Mouse (Mus musculus) hindbrain, embryonic 15.5 days (tissue): ENCODE data around the gene Abhd12b. TPM values are rescaled to one million over a fixed set of nuclear protein-coding genes. Genes with fewer than 3 reads are reported as not detected.

Experiments
- ATAC-seq: fragments of 200-750 bp; cut with Nextera tagmentation; 2 replicates; pipeline ENCODE4 v1.8.0; 2017; ENCODE audit warnings: low read depth, moderate number of reproducible peaks, moderate TSS enrichment; ENCODE audit not compliant: low FRiP score
- H3K27ac ChIP-seq: fragments of 300-500 bp; sonication (generic); replicated peaks from 2 replicates; pipeline ENCODE4 v1.5.1; 2015; ENCODE audit warnings: mild to moderate bottlenecking, inconsistent platforms
- H3K27me3 ChIP-seq: fragments of 300-500 bp; sonication (generic); 2 replicates; pipeline ENCODE4 v1.6.1; 2015; ENCODE audit warnings: control low read depth, inconsistent platforms
- H3K36me3 ChIP-seq: fragments of 300-500 bp; sonication (generic); 2 replicates; pipeline ENCODE4 v1.6.1; 2015; ENCODE audit warnings: control low read depth, inconsistent platforms
- H3K4me1 ChIP-seq: fragments of 300-500 bp; sonication (generic); replicated peaks from 2 replicates; pipeline ENCODE4 v1.6.1; 2015; ENCODE audit warnings: control low read depth, inconsistent platforms
- H3K4me2 ChIP-seq: fragments of 300-500 bp; sonication (generic); 2 replicates; pipeline ENCODE4 v1.6.1; 2015; ENCODE audit warnings: moderate library complexity, mild to moderate bottlenecking, inconsistent platforms
- H3K4me3 ChIP-seq: fragments of 300-500 bp; sonication (generic); 2 replicates; pipeline ENCODE4 v1.5.1; 2015; ENCODE audit warnings: mild to moderate bottlenecking, inconsistent platforms
- H3K9ac ChIP-seq: fragments of 300-500 bp; sonication (generic); 2 replicates; pipeline ENCODE4 v1.6.1; 2015; ENCODE audit warnings: inconsistent platforms
- H3K9me3 ChIP-seq: fragments of 300-500 bp; sonication (generic); 2 replicates; pipeline ENCODE4 v1.6.1; 2016; ENCODE audit warnings: control low read depth, inconsistent platforms
- whole genome bisulfite sequencing: fragments of 180-500 bp; shearing (Covaris S2); methylation state at CpG from one replicate; pipeline ENCODE4 v1.1.7; 2015; 5-methylcytosine and 5-hydroxymethylcytosine counted together
- polyA plus RNA-seq: library from polyadenylated mRNA; unstranded; fragments of >200 nt; fragmentation: Nextera tagmentation; extraction: Ambion mirVana; gene quantifications from 2 replicates; pipeline ENCODE4 v1.2.1, GENCODE M21; 2015

Abhd12b gene
- polyA plus RNA-seq, 1 experiment from 2014 or later: not detected

DNA sequence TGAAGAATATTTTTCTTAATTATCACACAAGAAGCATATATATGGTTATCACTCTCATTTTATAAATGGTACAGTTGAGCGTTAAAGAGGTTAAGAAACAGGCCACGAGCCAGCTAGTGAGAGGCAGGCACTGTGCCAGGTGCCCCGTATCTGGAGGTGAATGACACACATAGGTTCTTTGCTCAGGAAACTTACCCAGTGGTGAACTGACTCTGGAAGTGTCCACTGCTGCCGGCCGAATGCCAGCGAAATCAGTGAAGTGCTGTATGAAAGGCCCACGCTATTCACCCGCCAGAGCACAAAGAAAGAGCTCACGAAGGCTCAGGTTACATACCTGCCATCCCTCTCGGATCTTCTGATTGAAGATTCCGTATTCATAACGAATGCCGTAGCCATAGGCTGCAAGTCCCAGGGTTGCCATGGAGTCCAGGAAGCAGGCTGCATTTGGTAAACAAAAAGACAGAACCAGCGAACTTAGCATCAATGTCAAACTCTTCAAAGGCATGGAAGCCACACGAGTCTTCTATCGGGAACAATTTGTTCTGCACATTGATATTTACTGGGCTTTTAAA is 62.4 kb downstream of the Abhd12b start:
- Histone ChIP-seq H3K36me3 (no peaks in the 10 kb centered on the region), H3K27me3 (no peaks in the 10 kb centered on the region), H3K4me1 (no peaks in the 10 kb centered on the region), H3K27ac (no peak overlapping the region), H3K4me3 (no peak overlapping the region), H3K9me3 (no peaks in the 10 kb centered on the region), H3K9ac (no peak overlapping the region), H3K4me2 (no peak overlapping the region)
- 39% methylated on average over 16 of the region's 16 CpGs for WGBS
- no peak for ATAC-seq

DNA sequence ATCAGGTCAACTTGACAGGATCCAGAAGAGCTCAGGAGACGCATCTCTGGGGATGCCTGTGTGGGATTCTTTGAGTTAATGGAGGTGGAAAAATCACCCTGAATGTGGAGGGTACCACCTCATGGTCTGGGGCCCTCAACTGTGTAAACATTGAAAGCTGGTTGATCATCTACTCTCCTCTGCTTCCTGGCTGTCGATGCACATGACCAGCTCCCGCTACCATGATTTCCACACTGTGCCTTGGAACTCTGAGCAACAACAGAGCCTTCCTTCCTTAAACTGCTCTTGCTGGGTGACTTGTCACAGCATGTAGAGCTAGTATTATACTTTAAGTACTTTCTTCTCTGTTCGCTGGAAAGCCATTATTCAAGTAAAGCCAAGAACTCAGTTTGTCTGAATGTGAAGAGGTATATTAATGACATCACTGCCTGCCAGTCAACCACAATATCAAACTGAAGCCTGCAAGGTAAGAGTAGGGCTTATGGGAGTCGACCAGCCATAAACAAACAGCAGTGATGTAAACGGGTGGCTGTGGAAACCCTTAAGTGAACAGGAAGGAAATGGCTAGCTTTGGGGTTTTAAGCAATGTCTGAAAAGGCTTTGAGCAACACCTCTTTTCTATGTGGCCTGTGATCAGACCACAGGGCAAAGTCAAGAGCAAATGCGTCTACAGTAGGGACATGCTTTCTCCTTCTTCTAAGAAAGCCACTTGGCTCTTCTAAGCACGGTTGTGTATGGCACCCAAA is 65.0 kb downstream of the Abhd12b start:
- no peak overlapping the region for H3K9ac ChIP-seq

GRCm38 (mm10) chr12:70221425-70221824 is 67.5 kb downstream of the Abhd12b start:
- no peak for ATAC-seq
- WGBS: 72% methylated on average over 5 of the region's 5 CpGs

More for the DNA sequence above, 65.0 kb downstream of the Abhd12b start:
- no peaks in the 10 kb centered on the region for H3K27me3 ChIP-seq
- H3K4me3 ChIP-seq: no peak overlapping the region
- no peak for ATAC-seq
- no peak overlapping the region for H3K27ac ChIP-seq
- no peaks in the 10 kb centered on the region for H3K9me3 ChIP-seq
- 92% methylated on average over 8 of the region's 8 CpGs for WGBS
- H3K4me1 ChIP-seq: no peaks in the 10 kb centered on the region
- H3K4me2 ChIP-seq: no peak overlapping the region
- H3K36me3 ChIP-seq: no peaks in the 10 kb centered on the region

DNA sequence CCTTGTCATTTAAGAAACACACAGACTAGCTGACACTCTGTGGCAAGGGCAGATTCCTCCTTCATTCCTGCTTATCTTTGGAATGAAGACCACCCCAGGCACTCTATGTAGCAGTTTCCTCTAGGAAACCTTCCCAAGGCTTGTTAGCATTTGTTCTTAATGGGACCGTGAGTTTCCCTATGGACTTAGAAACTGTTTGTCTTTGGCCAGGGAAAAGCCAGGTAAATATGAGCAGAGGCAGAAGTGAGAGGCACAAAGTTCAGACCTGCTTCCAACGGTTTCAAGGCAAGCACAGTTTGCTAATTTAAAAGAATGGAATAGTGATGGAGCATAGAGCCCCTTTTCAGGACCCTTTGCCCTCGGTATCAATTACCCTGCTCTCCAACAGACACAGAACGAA is 69.4 kb downstream of the Abhd12b start:
- ATAC-seq: no peak
- 61% methylated on average over 4 of the region's 4 CpGs for WGBS

More at GRCm38 (mm10) chr12:70221425-70221824, 67.5 kb downstream of the Abhd12b start:
- H3K4me3 ChIP-seq: no peak overlapping the region
- H3K36me3 ChIP-seq: no peaks in the 10 kb centered on the region
- no peak overlapping the region for H3K4me2 ChIP-seq
- H3K27ac ChIP-seq: no peak overlapping the region
- 0 out of 2 replicates have a peak, but pooled peaks cover 6% of the 10 kb centered on the region for H3K27me3 ChIP-seq
- H3K4me1 ChIP-seq: peaks cover 2% of the 10 kb centered on the region; the same call in 1 of the 2 replicates
- no peak overlapping the region for H3K9ac ChIP-seq
- H3K9me3 ChIP-seq: no peaks in the 10 kb centered on the region

DNA sequence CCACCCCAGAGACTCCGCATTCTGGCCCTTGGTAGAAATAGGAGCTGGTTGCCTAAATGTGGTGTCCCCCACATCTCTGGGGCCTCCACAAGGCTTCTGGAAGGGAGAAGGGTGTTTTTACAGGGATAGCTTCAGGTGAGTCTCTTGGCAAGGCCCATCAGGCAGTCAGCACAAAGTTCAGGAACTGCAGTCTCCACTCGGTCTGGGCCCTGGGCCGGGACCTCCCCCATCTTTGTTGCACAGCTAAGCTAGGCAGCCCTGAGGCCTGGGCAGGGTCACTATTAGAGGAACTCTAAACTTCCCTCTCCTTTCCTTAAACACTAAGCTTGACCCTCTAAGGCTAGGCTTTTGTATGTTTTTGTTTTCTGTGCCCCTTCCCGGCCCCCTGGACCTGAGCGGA is 72.7 kb downstream of the Abhd12b start:
- no peaks in the 10 kb centered on the region for H3K9me3 ChIP-seq
- no peaks in the 10 kb centered on the region for H3K36me3 ChIP-seq
- H3K27ac ChIP-seq: no peak overlapping the region
- 0 out of 2 replicates have a peak, but pooled peaks cover 11% of the 10 kb centered on the region for H3K27me3 ChIP-seq
- WGBS: 37% methylated on average over 5 of the region's 5 CpGs
- H3K4me1 ChIP-seq: peaks cover 17% of the 10 kb centered on the region
- peak overlapping the region; percentile 48 for H3K4me3 ChIP-seq
- H3K4me2 ChIP-seq: peak overlapping the region; percentile 95
- no peak for ATAC-seq
- H3K9ac ChIP-seq: peak overlapping the region; percentile 49

More for the DNA sequence above, 69.4 kb downstream of the Abhd12b start:
- no peak overlapping the region for H3K4me2 ChIP-seq
- no peak overlapping the region for H3K27ac ChIP-seq
- no peaks in the 10 kb centered on the region for H3K9me3 ChIP-seq
- no peak overlapping the region for H3K4me3 ChIP-seq
- H3K4me1 ChIP-seq: peaks cover 16% of the 10 kb centered on the region
- 0 out of 2 replicates have a peak, but pooled peaks cover 11% of the 10 kb centered on the region for H3K27me3 ChIP-seq
- no peak overlapping the region for H3K9ac ChIP-seq
- no peaks in the 10 kb centered on the region for H3K36me3 ChIP-seq

GRCm38 (mm10) chr12:70227121-70227932 is 73.4 kb downstream of the Abhd12b start:
- Histone ChIP-seq H3K36me3 (no peaks in the 10 kb centered on the region), H3K9me3 (no peaks in the 10 kb centered on the region), H3K9ac (peak overlapping the region; percentile 49), H3K27ac (no peak overlapping the region), H3K4me3 (peak overlapping the region; percentile 48), H3K27me3 (0 out of 2 replicates have a peak, but pooled peaks cover 11% of the 10 kb centered on the region), H3K4me2 (peak overlapping the region; percentile 95), H3K4me1 (peaks cover 23% of the 10 kb centered on the region)
- WGBS: 2% methylated on average over 52 of the region's 52 CpGs
- peak; percentile 81 for ATAC-seq

DNA sequence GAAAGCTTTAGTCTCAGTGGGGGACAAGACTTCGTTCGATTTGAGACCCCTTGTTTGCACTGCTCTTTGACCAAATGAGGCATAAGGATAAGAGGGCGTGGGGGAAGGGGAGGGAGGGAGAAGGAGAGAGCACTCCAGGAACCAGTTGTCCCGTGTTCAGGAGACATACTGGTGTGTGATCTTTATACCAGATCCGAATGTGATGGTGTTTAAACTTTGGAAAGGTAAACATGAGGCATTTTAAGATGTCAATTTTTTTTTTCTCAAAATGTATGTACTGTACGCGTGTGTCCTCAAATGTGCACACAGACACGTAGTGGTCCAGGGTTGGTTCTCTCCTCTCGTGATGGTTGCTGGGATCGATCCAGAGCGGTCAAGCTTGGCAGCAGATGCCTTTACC is 74.2 kb downstream of the Abhd12b start:
- WGBS: 67% methylated on average over 11 of the region's 11 CpGs
- peaks cover 23% of the 10 kb centered on the region for H3K4me1 ChIP-seq
- no peaks in the 10 kb centered on the region for H3K36me3 ChIP-seq
- peak overlapping the region; percentile 95; the same call in 1 of the 2 replicates for H3K4me2 ChIP-seq
- no peaks in the 10 kb centered on the region for H3K9me3 ChIP-seq
- no peak overlapping the region for H3K27ac ChIP-seq
- H3K4me3 ChIP-seq: no peak overlapping the region
- no peak overlapping the region for H3K9ac ChIP-seq
- no peak for ATAC-seq
- 0 out of 2 replicates have a peak, but pooled peaks cover 11% of the 10 kb centered on the region for H3K27me3 ChIP-seq

DNA sequence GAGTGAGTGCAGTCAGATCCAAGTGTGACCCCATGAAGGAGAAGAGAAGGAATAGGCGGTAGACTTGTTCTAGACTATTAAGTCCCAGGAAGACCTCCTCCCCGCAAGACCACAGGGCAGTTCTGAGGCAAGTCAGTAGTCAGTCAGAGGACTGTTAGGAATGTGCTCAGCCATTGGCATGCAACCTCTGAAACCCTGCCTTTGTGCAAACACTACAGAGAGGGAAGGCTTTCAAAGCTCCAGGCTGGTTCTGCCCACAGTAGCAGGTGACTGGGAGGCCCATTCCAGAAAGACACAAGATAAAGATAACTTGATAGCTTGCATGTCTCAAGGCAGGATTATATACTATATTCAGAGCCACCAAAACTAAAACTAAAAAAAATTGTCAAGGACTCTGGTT is 77.4 kb downstream of the Abhd12b start, which contains the start of gene Pygl:
Gene Pygl (minus strand): TSS at position 195 of the 400 bp plus-strand sequence.
- no peak for ATAC-seq
- no peaks in the 10 kb centered on the region for H3K9me3 ChIP-seq
- H3K4me2 ChIP-seq: no peak within 1 kb of the TSS
- no peaks in the 10 kb centered on the region for H3K36me3 ChIP-seq
- H3K27me3 ChIP-seq: 0 out of 2 replicates have a peak, but pooled peaks cover 6% of the 10 kb centered on the region
- no peak within 1 kb of the TSS for H3K27ac ChIP-seq
- WGBS: 76% methylated on average over 2 of the region's 2 CpGs
- no peak within 1 kb of the TSS for H3K4me3 ChIP-seq
- H3K4me1 ChIP-seq: peaks cover 27% of the 10 kb centered on the region
- H3K9ac ChIP-seq: no peak within 1 kb of the TSS

DNA sequence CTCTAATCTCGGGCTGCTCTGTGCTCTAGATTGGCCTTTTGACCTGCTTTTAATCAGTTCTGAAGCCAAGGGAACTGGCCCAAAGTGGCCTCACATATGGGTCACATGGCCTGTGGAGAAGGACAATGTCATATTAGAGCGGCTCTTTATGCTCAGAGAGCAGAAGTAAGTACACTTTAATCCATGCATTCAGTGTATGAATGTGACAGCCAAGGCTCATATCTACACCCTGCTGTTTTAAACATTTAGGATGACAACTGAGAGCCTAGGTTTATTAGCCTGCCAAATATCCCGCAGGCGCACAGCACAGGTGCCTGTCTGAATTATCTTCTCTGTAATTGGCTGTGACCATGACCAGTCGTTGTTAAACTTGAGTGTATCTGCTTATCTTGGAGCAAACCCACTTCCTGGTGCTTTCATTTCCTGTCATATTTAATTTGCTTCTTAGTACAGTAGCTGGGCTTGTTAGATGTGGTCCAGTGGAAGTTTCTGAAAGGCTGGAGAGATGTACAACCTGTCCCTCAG is 78.1 kb downstream of the Abhd12b start:
- Histone ChIP-seq H3K27ac (no peak overlapping the region), H3K9me3 (no peaks in the 10 kb centered on the region), H3K4me1 (peaks cover 20% of the 10 kb centered on the region), H3K4me3 (no peak overlapping the region), H3K36me3 (no peaks in the 10 kb centered on the region), H3K27me3 (no peaks in the 10 kb centered on the region), H3K4me2 (no peak overlapping the region), H3K9ac (no peak overlapping the region)
- ATAC-seq: no peak
- 27% methylated on average over 5 of the region's 5 CpGs for WGBS
